Mouse (Mus musculus): Measurements from ENCODE around the gene Pou3f1.

GRCm38 (mm10) chr4:124646591-124646990 is 10.0 kb upstream of the Pou3f1 start:
- no peak for TF ChIP-seq POLR2A (IDR thresholded peaks at IDR 0.05; ENCODE audit: borderline replicate concordance, extremely low read depth, low read depth, low read length)
- TF ChIP-seq CTCF (IDR thresholded peaks at IDR 0.05; ENCODE audit: insufficient read depth, low read length) = no peak
